Mouse (Mus musculus) CH12.LX (cell line): Measurements from ENCODE around the gene Nek6.

Experiments used
- CTCF ChIP-seq, 2 experiments: IDR thresholded peaks in 1 of 2; conservative IDR thresholded peaks in 1 of 2; 2 replicates each; pipeline ENCODE4 v1.5.1; 2011 to 2012; ENCODE audit warnings: low read depth in 2 of 2, low read length in 2 of 2, improper control_type of control experiment in 1 of 2, inconsistent platforms in 1 of 2, mild to moderate bottlenecking in 1 of 2, moderate library complexity in 1 of 2
- E2F4 ChIP-seq: IDR thresholded peaks from 2 replicates; pipeline ENCODE4 v1.6.1; 2011; ENCODE audit warnings: low read depth, low read length, improper control_type of control experiment; ENCODE audit not compliant: insufficient replicate concordance
- ELF1 ChIP-seq: IDR thresholded peaks from 2 replicates; pipeline ENCODE4 v1.6.1; 2014; ENCODE audit warnings: low read depth, mild to moderate bottlenecking, inconsistent platforms, low read length, improper control_type of control experiment
- EP300 ChIP-seq: IDR thresholded peaks from 2 replicates; pipeline ENCODE4 v1.6.1; 2011; ENCODE audit warnings: low read length, improper control_type of control experiment
- KAT2A ChIP-seq: IDR thresholded peaks from 2 replicates; pipeline ENCODE4 v1.6.1; 2012; ENCODE audit warnings: low read length, improper control_type of control experiment, inconsistent platforms; ENCODE audit not compliant: insufficient replicate concordance
- MAFK ChIP-seq: IDR thresholded peaks from 2 replicates; pipeline ENCODE4 v1.6.1; 2011; ENCODE audit warnings: low read length, improper control_type of control experiment; ENCODE audit not compliant: insufficient replicate concordance
- MXI1 ChIP-seq: IDR thresholded peaks from 2 replicates; pipeline ENCODE4 v1.6.1; 2011; ENCODE audit warnings: mild to moderate bottlenecking, low read depth, low read length, improper control_type of control experiment
- MYC ChIP-seq: IDR thresholded peaks from 2 replicates; pipeline ENCODE4 v1.6.1; 2011; ENCODE audit warnings: low read depth, mild to moderate bottlenecking, improper control_type of control experiment, low read length
- NELFE ChIP-seq: IDR thresholded peaks from 2 replicates; pipeline ENCODE4 v1.6.1; 2011; ENCODE audit warnings: low read depth, low read length, improper control_type of control experiment
- POLR2A ChIP-seq: IDR thresholded peaks from 2 replicates; pipeline ENCODE4 v1.6.1; 2011; ENCODE audit warnings: low read depth, mild to moderate bottlenecking, improper control_type of control experiment, low read length
- RAD21 ChIP-seq: IDR thresholded peaks from 2 replicates; pipeline ENCODE4 v1.6.1; 2011; ENCODE audit warnings: low read depth, mild to moderate bottlenecking, low read length, improper control_type of control experiment, moderate library complexity
- RCOR1 ChIP-seq: conservative IDR thresholded peaks from 2 replicates; pipeline ENCODE4 v1.6.1; 2012; ENCODE audit warnings: low read depth, mild to moderate bottlenecking, inconsistent platforms, low read length, improper control_type of control experiment
- TBP ChIP-seq: conservative IDR thresholded peaks from 2 replicates; pipeline ENCODE4 v1.6.1; 2011; ENCODE audit warnings: low read depth, low read length, improper control_type of control experiment

- TF ChIP-seq MAFK (no peak), EP300 (no peak), TBP (no peak), POLR2A (no peak), E2F4 (no peak), CTCF (conservative IDR thresholded peaks at IDR 0.05 in 1 of 2, IDR thresholded peaks at IDR 0.05 in 1 of 2; ENCODE audit: low read depth in 2 of 2, low read length in 2 of 2) (no peak), RCOR1 (no peak), NELFE (no peak), KAT2A (no peak), MXI1 (no peak), MYC (no peak), RAD21 (no peak), ELF1 (no peak)
Observed at GRCm38 (mm10) chr2:38504311-38504710, 7.1 kb upstream of the Nek6 start.
